Mouse (Mus musculus) testis, postnatal 10 days (tissue): ENCODE measurements around the gene Cdk2.

Source experiments
- DNase-seq: peaks from one replicate; pipeline ENCODE4 v3.0.0; 2021; ENCODE audit warnings: low spot score

Cdk2 gene

GRCm38 (mm10) chr10:128653866-128654265, 51.0 kb downstream of the Cdk2 start:
- no peak for DNase-seq
